Mouse (Mus musculus) left cerebral cortex, adult 18-20 months (tissue): ENCODE data around the gene Prr23a2. TPM values are rescaled to one million over a fixed set of nuclear protein-coding genes. Genes with fewer than 3 reads are reported as not detected.

Experiments
- DNase-seq, 2 experiments: peaks; one replicate each; pipeline ENCODE4 v3.0.0; 2021 to 2022; ENCODE audit warnings: low spot score in 2 of 2, mixed read lengths in 1 of 2
- long read RNA-seq, 2 experiments: library from polyadenylated mRNA; stranded (forward); transcript quantifications; one replicate each; pipeline ENCODE4 v2.0.0; 2021
- total RNA-seq, 2 experiments: library from RNA; stranded (reverse); gene quantifications; 2 replicates each; pipeline ENCODE4 v1.2.3; 2021

Prr23a2 gene
- not detected for total RNA-seq
- long read RNA-seq, experiment 1, result 0 reads
- long read RNA-seq, experiment 2, result 0 reads

- DNase-seq, result no peak
Measured at GRCm38 (mm10) chr9:98856210-98856609, at the start of gene Prr23a2. Prr23a2 (plus strand) TSS chr9:98856494.

GRCm38 (mm10) chr9:98807631-98808030 lies 48.7 kb upstream of the Prr23a2 start:
- no peak for DNase-seq

DNA sequence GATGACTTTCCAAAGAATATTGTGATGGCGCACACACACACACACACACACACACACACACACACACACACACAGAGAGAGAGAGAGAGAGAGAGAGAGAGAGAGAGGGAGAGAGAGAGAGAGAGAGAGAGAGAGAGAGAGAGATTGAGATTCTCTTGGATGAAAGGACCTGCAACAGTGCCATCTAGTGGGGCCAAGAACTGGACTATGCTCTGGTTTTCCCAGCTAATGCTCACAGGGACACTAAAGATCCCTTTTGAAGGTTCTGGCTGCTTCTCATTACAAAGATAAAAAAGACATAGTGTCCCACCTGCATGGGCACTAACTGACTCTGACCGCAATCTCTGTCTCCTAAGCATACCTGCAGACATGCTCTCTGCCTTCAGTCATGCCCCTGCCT lies 46.8 kb upstream of the Prr23a2 start:
- peak; percentile 49 to 63 for DNase-seq

- DNase-seq, result no peak
Measured at GRCm38 (mm10) chr9:98816066-98816465, 40.2 kb upstream of the Prr23a2 start.

DNA sequence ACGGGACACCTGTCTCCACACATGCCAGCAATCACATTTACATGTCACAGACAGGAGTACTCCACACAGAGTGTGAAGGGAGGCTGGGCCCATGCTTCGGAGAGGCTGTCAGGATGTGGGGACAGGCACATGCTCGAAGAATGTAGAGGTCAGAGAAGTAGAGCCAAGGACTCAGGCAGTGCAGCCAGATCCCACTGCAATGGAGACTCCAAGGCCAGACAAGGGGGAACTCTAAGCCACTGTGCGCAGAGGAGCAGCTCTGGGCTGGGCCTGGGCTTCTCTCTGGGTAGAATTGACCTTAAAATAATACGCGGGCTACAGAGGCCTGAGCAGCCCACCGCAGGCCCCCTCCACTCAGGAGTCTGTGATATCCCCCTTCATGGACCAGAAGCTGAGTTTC lies 38.7 kb upstream of the Prr23a2 start:
- no peak for DNase-seq

DNA sequence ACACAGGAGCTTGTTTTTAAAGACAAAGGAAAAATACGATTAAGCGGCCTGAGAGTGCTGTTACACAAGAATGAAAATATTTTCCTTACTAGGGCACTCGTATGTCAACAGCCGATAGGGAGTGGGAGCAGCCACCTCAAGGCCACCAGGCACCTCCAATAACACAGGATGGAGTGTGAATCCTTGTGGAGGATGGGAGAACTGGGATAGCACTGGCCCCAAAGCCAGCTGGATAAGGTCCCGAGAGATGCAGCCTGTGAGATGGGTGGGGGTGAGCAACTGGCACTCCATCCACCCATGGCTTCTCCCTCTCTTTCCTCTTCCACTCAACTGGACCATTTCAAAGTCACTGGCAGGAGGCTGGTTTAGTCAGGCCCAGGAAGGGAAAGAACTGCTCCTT lies 37.3 kb upstream of the Prr23a2 start:
- DNase-seq, result no peak

- no peak for DNase-seq
Measured at GRCm38 (mm10) chr9:98819481-98819880, 36.8 kb upstream of the Prr23a2 start.

DNA sequence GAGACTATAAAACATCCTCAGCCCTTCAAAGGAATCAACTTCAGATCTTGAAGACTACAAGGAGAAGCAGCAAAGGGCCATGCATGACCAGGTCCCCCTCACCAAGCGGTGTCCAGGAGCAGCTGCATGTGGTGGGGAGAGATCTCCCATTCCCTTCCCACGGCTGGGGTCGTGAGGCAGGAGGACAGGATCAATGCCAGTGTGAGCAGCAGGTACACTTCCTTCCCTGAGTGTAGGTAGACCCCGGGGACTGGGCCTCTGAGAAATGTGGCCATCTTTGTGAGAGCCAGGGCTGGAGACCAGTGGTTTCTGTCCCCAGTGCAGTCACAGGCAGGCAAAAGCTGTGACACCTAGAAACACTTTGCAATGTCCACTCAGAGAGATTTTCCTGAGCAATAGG lies 35.8 kb upstream of the Prr23a2 start:
- DNase-seq, result no peak

DNA sequence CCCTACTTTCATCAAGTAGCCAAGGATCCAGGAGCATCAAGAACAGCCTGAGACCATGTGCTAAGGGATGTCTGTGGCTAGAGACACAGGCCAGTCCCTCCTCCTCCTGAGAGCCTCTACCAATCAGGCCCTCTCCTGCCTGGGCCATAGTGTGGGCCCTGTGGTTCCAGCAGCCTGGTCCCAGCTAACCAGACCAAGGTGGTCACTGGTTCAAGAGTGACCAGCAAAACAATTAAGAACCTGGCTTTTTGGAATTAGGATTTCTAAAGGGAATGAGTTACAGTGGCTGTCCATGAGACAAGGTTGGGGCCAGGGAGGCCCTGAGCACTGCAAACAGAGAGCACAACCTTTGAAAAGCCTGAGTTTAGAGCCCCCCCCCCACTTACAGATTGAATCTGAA lies 35.2 kb upstream of the Prr23a2 start:
- DNase-seq, result no peak

DNA sequence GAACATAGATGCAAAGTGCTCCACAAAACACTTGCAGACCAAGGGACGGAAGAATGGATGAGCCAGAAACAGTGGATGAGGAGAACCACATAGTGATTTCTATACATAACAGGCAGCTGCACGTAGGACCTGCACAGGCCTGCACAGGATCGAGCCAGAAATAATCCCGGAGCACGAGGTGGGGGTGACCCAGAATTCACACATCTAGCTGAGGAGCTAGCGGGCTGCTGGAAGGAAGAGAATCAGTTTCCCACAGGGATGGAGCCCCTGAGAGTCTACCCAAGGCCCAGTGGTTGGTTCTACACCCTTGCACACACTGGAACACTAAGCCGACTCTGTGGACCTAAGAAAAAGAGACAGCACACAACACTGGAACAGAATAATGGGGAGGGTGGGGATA lies 32.5 kb upstream of the Prr23a2 start:
- DNase-seq, result no peak

- DNase-seq, result no peak
Measured at GRCm38 (mm10) chr9:98829508-98829907, 26.8 kb upstream of the Prr23a2 start.

GRCm38 (mm10) chr9:98837537-98838074 lies 18.7 kb upstream of the Prr23a2 start:
- no peak for DNase-seq

- no peak for DNase-seq
Measured at GRCm38 (mm10) chr9:98842117-98842516, 14.2 kb upstream of the Prr23a2 start, which contains the start of gene Prr23a1. Prr23a1 (plus strand) TSS chr9:98842503.

GRCm38 (mm10) chr9:98863463-98863862 lies 7.2 kb downstream of the Prr23a2 start:
- DNase-seq, result no peak

DNA sequence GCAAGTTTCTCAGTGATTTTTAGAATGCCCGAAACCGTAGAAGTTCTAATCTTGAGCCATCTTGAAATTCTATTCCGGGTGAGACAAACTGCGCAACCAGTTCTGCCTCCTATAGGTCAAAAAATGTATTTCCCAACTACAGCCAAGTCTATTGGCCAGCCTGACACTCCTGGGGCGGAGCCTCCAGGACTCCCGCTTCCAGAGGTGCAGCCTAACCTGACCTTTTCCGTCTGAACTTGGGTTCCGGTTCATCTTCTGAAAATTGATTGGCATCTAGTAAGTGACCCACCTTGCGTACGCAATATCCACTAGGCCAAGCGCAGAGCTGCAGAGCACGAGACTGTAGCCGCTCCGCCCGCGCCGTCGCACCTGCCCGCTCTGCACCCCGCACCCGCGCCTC lies 8.3 kb downstream of the Prr23a2 start, which contains the start of gene Prr23a3:
Prr23a3 (plus strand) TSS at position 197 of the 400 bp plus-strand sequence.
- no peak for DNase-seq

DNA sequence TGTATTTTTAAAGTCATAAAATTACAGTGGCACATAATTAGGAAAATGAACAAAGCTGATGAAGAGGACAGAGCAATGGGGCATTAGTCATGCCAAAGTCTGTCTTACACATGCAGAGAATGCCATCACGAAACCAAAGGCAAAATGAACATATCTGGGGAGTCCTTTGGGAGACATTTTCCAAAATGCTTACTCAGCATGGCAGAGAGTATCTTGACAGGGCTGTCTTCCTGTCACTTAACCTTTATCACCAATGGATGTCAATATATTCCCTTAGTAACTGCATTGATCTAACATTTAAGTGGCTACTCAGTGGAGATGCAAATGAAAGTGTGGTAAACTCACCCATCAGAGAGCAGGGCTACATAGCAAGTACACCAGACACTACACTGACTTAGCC lies 45.2 kb downstream of the Prr23a2 start:
- DNase-seq, result no peak

- DNase-seq, result no peak
Measured at GRCm38 (mm10) chr9:98902819-98903218, 46.5 kb downstream of the Prr23a2 start, which contains the start of gene 7420426K07Rik. 7420426K07Rik (plus strand) TSS chr9:98903119.

Other genes with a start within 250 kb of the Prr23a2 start
- gene Prr23a1, start 14.0 kb upstream of the Prr23a2 start, total RNA-seq, result not detected
- gene Prr23a3, start 8.3 kb downstream of the Prr23a2 start, total RNA-seq, result not detected
- not detected for gene 7420426K07Rik, start 46.6 kb downstream of the Prr23a2 start, total RNA-seq
- under 1 TPM; 0.82 to 0.95 TPM for gene Foxl2, start 98.8 kb downstream of the Prr23a2 start, total RNA-seq
- gene Faim, start 129.9 kb downstream of the Prr23a2 start, total RNA-seq, result 10 to 100 TPM; 34.3 to 41.1 TPM
- gene Gm1123, start 179.2 kb downstream of the Prr23a2 start, total RNA-seq, result not detected